Mouse (Mus musculus): ENCODE measurements around the gene Lama5. TPM values are rescaled to one million over a fixed set of nuclear protein-coding genes. Genes with fewer than 3 reads are reported as not detected.

Lama5 gene
- polyA plus RNA-seq, 1 experiment, result 0.12 TPM

DNA sequence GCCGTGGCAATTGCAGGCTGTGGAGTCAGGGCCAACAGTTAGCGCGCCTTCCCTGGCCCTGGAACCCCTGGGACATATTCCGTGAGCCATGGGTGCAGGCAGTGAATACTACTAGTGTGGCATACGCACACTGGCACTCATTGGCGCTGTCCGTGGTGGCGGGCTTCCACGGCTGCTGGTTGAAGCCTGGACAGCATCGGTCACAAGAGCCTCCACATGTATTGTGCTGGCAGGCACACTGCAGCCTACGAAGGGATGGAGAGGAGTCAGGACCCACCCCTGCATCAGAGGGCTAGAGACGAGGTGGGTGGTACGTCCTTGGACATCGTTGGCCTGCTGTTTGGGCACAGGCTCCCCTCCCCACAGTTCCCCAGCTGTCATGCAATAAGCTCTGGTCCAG, 23.4 kb downstream of the Lama5 start:
- H3K27ac ChIP-seq (ENCODE audit: insufficient read depth, low read depth, low read length), result no peak overlapping the region
- TF ChIP-seq POLR2A (IDR thresholded peaks at IDR 0.05; ENCODE audit: borderline replicate concordance, low read depth, low read length) (no peak), CTCF (IDR thresholded peaks at IDR 0.05; ENCODE audit: low read depth, low read length) (no peak)
- no peak overlapping the region for H3K4me3 ChIP-seq (ENCODE audit: insufficient read depth, low read length)
- peaks cover 11% of the 10 kb centered on the region for H3K4me1 ChIP-seq (ENCODE audit: control insufficient read depth, insufficient read depth, low read length)

- Histone ChIP-seq H3K4me3 (ENCODE audit: insufficient read depth, low read length) (no peak overlapping the region), H3K4me1 (ENCODE audit: control insufficient read depth, insufficient read depth, low read length) (peaks cover 11% of the 10 kb centered on the region), H3K27ac (ENCODE audit: insufficient read depth, low read depth, low read length) (no peak overlapping the region)
- TF ChIP-seq POLR2A (IDR thresholded peaks at IDR 0.05; ENCODE audit: borderline replicate concordance, low read depth, low read length) (no peak), CTCF (IDR thresholded peaks at IDR 0.05; ENCODE audit: low read depth, low read length) (no peak)
Measured at GRCm38 (mm10) chr2:180201303-180201702, 24.4 kb downstream of the Lama5 start.

- Histone ChIP-seq H3K4me3 (ENCODE audit: insufficient read depth, low read length) (no peak overlapping the region), H3K4me1 (ENCODE audit: control insufficient read depth, insufficient read depth, low read length) (peaks cover 11% of the 10 kb centered on the region), H3K27ac (ENCODE audit: insufficient read depth, low read depth, low read length) (no peak overlapping the region)
- TF ChIP-seq POLR2A (IDR thresholded peaks at IDR 0.05; ENCODE audit: borderline replicate concordance, low read depth, low read length) (no peak), CTCF (IDR thresholded peaks at IDR 0.05; ENCODE audit: low read depth, low read length) (no peak)
Measured at GRCm38 (mm10) chr2:180200681-180201080, 25.0 kb downstream of the Lama5 start.

- H3K4me3 ChIP-seq (ENCODE audit: insufficient read depth, low read length), result no peak overlapping the region
- no peak overlapping the region for H3K27ac ChIP-seq (ENCODE audit: insufficient read depth, low read depth, low read length)
- TF ChIP-seq POLR2A (IDR thresholded peaks at IDR 0.05; ENCODE audit: borderline replicate concordance, low read depth, low read length) (no peak), CTCF (IDR thresholded peaks at IDR 0.05; ENCODE audit: low read depth, low read length) (no peak)
- H3K4me1 ChIP-seq (ENCODE audit: control insufficient read depth, insufficient read depth, low read length), result peaks cover 11% of the 10 kb centered on the region
Measured at GRCm38 (mm10) chr2:180198782-180199181, 26.9 kb downstream of the Lama5 start.

- H3K4me1 ChIP-seq (ENCODE audit: control insufficient read depth, insufficient read depth, low read length), result peaks cover 7% of the 10 kb centered on the region
- TF ChIP-seq POLR2A (IDR thresholded peaks at IDR 0.05; ENCODE audit: borderline replicate concordance, low read depth, low read length) (no peak), CTCF (IDR thresholded peaks at IDR 0.05; ENCODE audit: low read depth, low read length) (no peak)
- no peak overlapping the region for H3K4me3 ChIP-seq (ENCODE audit: insufficient read depth, low read length)
- no peak overlapping the region for H3K27ac ChIP-seq (ENCODE audit: insufficient read depth, low read depth, low read length)
Measured at GRCm38 (mm10) chr2:180197323-180198037, 28.2 kb downstream of the Lama5 start.

GRCm38 (mm10) chr2:180196610-180197322, 28.9 kb downstream of the Lama5 start:
- Histone ChIP-seq H3K27ac (ENCODE audit: insufficient read depth, low read depth, low read length) (no peak overlapping the region), H3K4me1 (ENCODE audit: control insufficient read depth, insufficient read depth, low read length) (peaks cover 2% of the 10 kb centered on the region; the same call in 1 of the 2 replicates), H3K4me3 (ENCODE audit: insufficient read depth, low read length) (no peak overlapping the region)
- TF ChIP-seq CTCF (IDR thresholded peaks at IDR 0.05; ENCODE audit: low read depth, low read length) (no peak), POLR2A (IDR thresholded peaks at IDR 0.05; ENCODE audit: borderline replicate concordance, low read depth, low read length) (no peak)

GRCm38 (mm10) chr2:180187362-180187761, 38.3 kb downstream of the Lama5 start:
- no peak overlapping the region for H3K27ac ChIP-seq (ENCODE audit: insufficient read depth, low read depth, low read length)
- peaks cover 3% of the 10 kb centered on the region; the same call in 1 of the 2 replicates for H3K4me1 ChIP-seq (ENCODE audit: control insufficient read depth, insufficient read depth, low read length)
- TF ChIP-seq POLR2A (IDR thresholded peaks at IDR 0.05; ENCODE audit: borderline replicate concordance, low read depth, low read length), result no peak
- TF ChIP-seq CTCF (IDR thresholded peaks at IDR 0.05; ENCODE audit: low read depth, low read length), result no peak
- no peak overlapping the region for H3K4me3 ChIP-seq (ENCODE audit: insufficient read depth, low read length)

DNA sequence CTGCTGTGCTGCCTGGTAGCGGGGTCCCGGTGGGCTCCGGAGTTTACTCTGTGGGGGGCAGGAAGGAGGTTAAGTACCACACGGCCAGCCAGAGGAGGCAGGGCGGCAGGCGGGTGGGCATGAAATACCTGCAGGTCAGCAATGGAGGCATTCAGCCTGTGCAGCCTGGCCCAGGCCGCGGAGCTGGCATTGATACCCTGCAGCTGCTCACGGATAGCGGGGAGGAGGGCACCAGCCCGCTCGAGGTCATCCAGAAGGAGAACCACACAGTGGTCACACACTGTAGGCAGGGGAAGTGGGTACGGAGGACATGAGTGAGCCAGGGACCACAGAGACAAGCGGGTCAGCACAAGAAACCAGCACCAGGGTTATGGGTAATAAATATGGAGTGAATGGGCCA, 40.0 kb downstream of the Lama5 start:
- no peak for TF ChIP-seq POLR2A (IDR thresholded peaks at IDR 0.05; ENCODE audit: borderline replicate concordance, low read depth, low read length)
- no peak for TF ChIP-seq CTCF (IDR thresholded peaks at IDR 0.05; ENCODE audit: low read depth, low read length)
- Histone ChIP-seq H3K27ac (ENCODE audit: insufficient read depth, low read depth, low read length) (no peak overlapping the region), H3K4me1 (ENCODE audit: control insufficient read depth, insufficient read depth, low read length) (no peaks in the 10 kb centered on the region), H3K4me3 (ENCODE audit: insufficient read depth, low read length) (no peak overlapping the region)

DNA sequence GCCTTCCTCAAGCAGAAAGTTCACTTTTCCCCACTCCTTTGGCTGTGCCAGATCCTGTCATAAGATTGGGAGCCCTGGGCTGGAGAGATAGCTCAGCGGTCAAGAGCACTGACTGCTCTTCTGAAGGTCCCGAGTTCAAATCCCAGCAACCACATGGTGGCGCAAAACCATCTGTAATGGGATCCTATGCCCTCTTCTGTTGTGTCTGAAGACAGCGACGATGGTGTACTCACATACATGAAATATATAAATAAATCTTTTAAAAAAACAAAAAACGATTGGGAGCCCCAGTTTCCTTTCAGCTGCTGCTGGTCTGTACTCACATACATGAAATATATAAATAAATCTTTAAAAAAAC, 40.9 kb downstream of the Lama5 start:
- no peak overlapping the region for H3K4me3 ChIP-seq (ENCODE audit: insufficient read depth, low read length)
- TF ChIP-seq CTCF (IDR thresholded peaks at IDR 0.05; ENCODE audit: low read depth, low read length) (no peak), POLR2A (IDR thresholded peaks at IDR 0.05; ENCODE audit: borderline replicate concordance, low read depth, low read length) (no peak)
- H3K4me1 ChIP-seq (ENCODE audit: control insufficient read depth, insufficient read depth, low read length), result no peaks in the 10 kb centered on the region
- no peak overlapping the region for H3K27ac ChIP-seq (ENCODE audit: insufficient read depth, low read depth, low read length)

Measured in bone marrow macrophage, adult 2 months (primary cell).